Mouse (Mus musculus) MEL (cell line): ENCODE data around the gene Upf2. TPM values are rescaled to one million over a fixed set of nuclear protein-coding genes. Genes with fewer than 3 reads are reported as not detected.

Experiments
- DNase-seq: peaks from one replicate; pipeline ENCODE4 v3.0.0; 2011; ENCODE audit warnings: low read depth, low spot score
- H3K27ac ChIP-seq: 2 replicates; pipeline ENCODE4 v1.5.1; 2012; ENCODE audit warnings: low read depth, mild to moderate bottlenecking, control low read depth, low read length, moderate library complexity; ENCODE audit not compliant: control insufficient read depth
- H3K27me3 ChIP-seq, 2 experiments: fragments of 150-350 bp in 1 of 2; sonication (generic) in 1 of 2; 2 replicates each; pipeline ENCODE4 v1.6.1; 2012; ENCODE audit warnings: low read length in 2 of 2, mild to moderate bottlenecking in 2 of 2, improper control_type of control experiment in 1 of 2, moderate library complexity in 1 of 2; ENCODE audit not compliant: insufficient read depth in 2 of 2, control insufficient read depth in 1 of 2
- H3K36me3 ChIP-seq, 2 experiments: 2 replicates each; pipeline ENCODE4 v1.6.1; 2012 to 2014; ENCODE audit warnings: low read length in 2 of 2, improper control_type of control experiment in 1 of 2, inconsistent platforms in 1 of 2, mild to moderate bottlenecking in 1 of 2; ENCODE audit not compliant: insufficient read depth in 2 of 2, control insufficient read depth in 1 of 2
- H3K4me1 ChIP-seq, 2 experiments: fragments of 150-350 bp in 1 of 2; sonication (generic) in 1 of 2; 2 replicates each; pipeline ENCODE4 v1.6.1; 2012; ENCODE audit warnings: low read length in 2 of 2, improper control_type of control experiment in 1 of 2, mild to moderate bottlenecking in 1 of 2; ENCODE audit not compliant: insufficient read depth in 2 of 2, control insufficient read depth in 1 of 2
- H3K4me3 ChIP-seq, 2 experiments: fragments of 150-350 bp in 1 of 2; sonication (generic) in 1 of 2; 2 replicates each; pipeline ENCODE4 v1.5.1; 2012; ENCODE audit warnings: low read depth in 2 of 2, low read length in 2 of 2, mild to moderate bottlenecking in 2 of 2, moderate library complexity in 2 of 2, control low read depth in 1 of 2, improper control_type of control experiment in 1 of 2; ENCODE audit not compliant: control insufficient read depth in 1 of 2, insufficient read depth in 1 of 2
- H3K79me2 ChIP-seq: 2 replicates; pipeline ENCODE4 v1.6.1; 2012; ENCODE audit warnings: mild to moderate bottlenecking, low read length, moderate library complexity; ENCODE audit not compliant: control insufficient read depth, poor library complexity, insufficient read depth
- H3K9ac ChIP-seq: 2 replicates; pipeline ENCODE4 v1.6.1; 2012; ENCODE audit warnings: low read depth, mild to moderate bottlenecking, control low read depth, low read length, moderate library complexity; ENCODE audit not compliant: control insufficient read depth, poor library complexity, severe bottlenecking
- H3K9me3 ChIP-seq: fragments of 150-350 bp; sonication (generic); replicated peaks from 2 replicates; pipeline ENCODE4 v1.6.1; 2012; ENCODE audit warnings: mild to moderate bottlenecking, low read length, improper control_type of control experiment, moderate library complexity; ENCODE audit not compliant: insufficient read depth
- CTCF ChIP-seq, 3 experiments: IDR thresholded peaks in 2 of 3; conservative IDR thresholded peaks in 1 of 3; 2 replicates each; pipeline ENCODE4 v1.5.1; 2011 to 2012; ENCODE audit warnings: low read length in 3 of 3, low read depth in 2 of 3, mild to moderate bottlenecking in 2 of 3, improper control_type of control experiment in 1 of 3, inconsistent platforms in 1 of 3, mixed read lengths in 1 of 3, moderate library complexity in 1 of 3; ENCODE audit not compliant: control insufficient read depth in 1 of 3, insufficient read depth in 1 of 3, poor library complexity in 1 of 3, severe bottlenecking in 1 of 3
- E2F4 ChIP-seq: IDR thresholded peaks from 2 replicates; pipeline ENCODE4 v1.6.1; 2011; ENCODE audit warnings: low read depth, low read length, improper control_type of control experiment, borderline replicate concordance
- EP300 ChIP-seq, 2 experiments: IDR thresholded peaks; 2 replicates each; pipeline ENCODE4 v1.6.1; 2011; ENCODE audit warnings: improper control_type of control experiment in 2 of 2, low read length in 2 of 2, low read depth in 1 of 2, mild to moderate bottlenecking in 1 of 2
- GABPA ChIP-seq: IDR thresholded peaks from 2 replicates; pipeline ENCODE4 v1.6.1; 2012; ENCODE audit warnings: low read depth, mild to moderate bottlenecking, inconsistent platforms, low read length, improper control_type of control experiment, moderate library complexity
- JUND ChIP-seq: IDR thresholded peaks from 2 replicates; pipeline ENCODE4 v1.6.1; 2011; ENCODE audit warnings: low read depth, mild to moderate bottlenecking, improper control_type of control experiment, low read length
- MAFK ChIP-seq: IDR thresholded peaks from 2 replicates; pipeline ENCODE4 v1.6.1; 2011; ENCODE audit warnings: low read depth, mild to moderate bottlenecking, low read length, improper control_type of control experiment, borderline replicate concordance
- MAX ChIP-seq: IDR thresholded peaks from 2 replicates; pipeline ENCODE4 v1.6.1; 2011; ENCODE audit warnings: low read length, improper control_type of control experiment
- MEF2A ChIP-seq: IDR thresholded peaks from 2 replicates; pipeline ENCODE4 v1.6.1; 2014; ENCODE audit warnings: low read depth, mild to moderate bottlenecking, inconsistent platforms, low read length, improper control_type of control experiment; ENCODE audit not compliant: poor library complexity, insufficient replicate concordance, severe bottlenecking; ENCODE audit errors: extremely low read depth
- MXI1 ChIP-seq: IDR thresholded peaks from 2 replicates; pipeline ENCODE4 v1.6.1; 2011; ENCODE audit warnings: mild to moderate bottlenecking, low read depth, low read length, improper control_type of control experiment
- MYB ChIP-seq: IDR thresholded peaks from 2 replicates; pipeline ENCODE4 v1.6.1; 2011; ENCODE audit warnings: mild to moderate bottlenecking, low read depth, low read length, improper control_type of control experiment
- NRF1 ChIP-seq: IDR thresholded peaks from 2 replicates; pipeline ENCODE4 v1.6.1; 2014; ENCODE audit warnings: low read depth, mild to moderate bottlenecking, inconsistent platforms, low read length, improper control_type of control experiment, moderate library complexity; ENCODE audit not compliant: poor library complexity, insufficient read depth, severe bottlenecking
- POLR2A ChIP-seq, 2 experiments: IDR thresholded peaks; 2 replicates each; pipeline ENCODE4 v1.6.1; 2011 to 2012; ENCODE audit warnings: low read length in 2 of 2, mild to moderate bottlenecking in 2 of 2, control low read depth in 1 of 2, improper control_type of control experiment in 1 of 2, low read depth in 1 of 2, moderate library complexity in 1 of 2; ENCODE audit not compliant: control insufficient read depth in 1 of 2, insufficient read depth in 1 of 2, poor library complexity in 1 of 2
- POLR2AphosphoS5 ChIP-seq: IDR thresholded peaks from 2 replicates; pipeline ENCODE4 v1.6.1; 2012; ENCODE audit warnings: low read depth, borderline replicate concordance, mild to moderate bottlenecking, inconsistent platforms, low read length, moderate library complexity, mixed read lengths
- RCOR1 ChIP-seq: IDR thresholded peaks from 2 replicates; pipeline ENCODE4 v1.6.1; 2012; ENCODE audit warnings: low read depth, mild to moderate bottlenecking, inconsistent platforms, low read length, improper control_type of control experiment
- SIN3A ChIP-seq: IDR thresholded peaks from 2 replicates; pipeline ENCODE4 v1.6.1; 2012; ENCODE audit warnings: low read length, improper control_type of control experiment, inconsistent platforms
- TAL1 ChIP-seq: IDR thresholded peaks from 2 replicates; pipeline ENCODE4 v1.6.1; 2012; ENCODE audit warnings: mild to moderate bottlenecking, inconsistent platforms, low read length, moderate library complexity, mixed read lengths
- TCF12 ChIP-seq: IDR thresholded peaks from 2 replicates; pipeline ENCODE4 v1.6.1; 2014; ENCODE audit warnings: low read depth, mild to moderate bottlenecking, inconsistent platforms, low read length, improper control_type of control experiment, moderate library complexity
- UBTF ChIP-seq: IDR thresholded peaks from 2 replicates; pipeline ENCODE4 v1.6.1; 2012; ENCODE audit warnings: low read depth, mild to moderate bottlenecking, inconsistent platforms, low read length, improper control_type of control experiment, moderate library complexity, borderline replicate concordance; ENCODE audit not compliant: insufficient read depth
- polyA plus RNA-seq, 2 experiments: library from polyadenylated mRNA; stranded (reverse) in 1 of 2; unstranded in 1 of 2; fragments of >175 nt in 1 of 2; fragments of >200 nt in 1 of 2; gene quantifications; 2 replicates each; pipeline versions ENCODE4 v1.2.1 to v1.2.4; 2012; ENCODE audit warnings: low replicate concordance in 2 of 2, low read depth in 1 of 2; ENCODE audit not compliant: insufficient read length in 2 of 2, insufficient read depth in 1 of 2, missing spikeins in 1 of 2
- total RNA-seq: library from RNA; depleted of rRNA; stranded (reverse); fragments of 300-350 nt; gene quantifications from 2 replicates; pipeline ENCODE4 v1.2.3, GENCODE M21; 2012

Upf2 gene
- total and polyA plus RNA-seq, 3 experiments: 15.3 to 30.9 TPM; not detected in 1

DNA sequence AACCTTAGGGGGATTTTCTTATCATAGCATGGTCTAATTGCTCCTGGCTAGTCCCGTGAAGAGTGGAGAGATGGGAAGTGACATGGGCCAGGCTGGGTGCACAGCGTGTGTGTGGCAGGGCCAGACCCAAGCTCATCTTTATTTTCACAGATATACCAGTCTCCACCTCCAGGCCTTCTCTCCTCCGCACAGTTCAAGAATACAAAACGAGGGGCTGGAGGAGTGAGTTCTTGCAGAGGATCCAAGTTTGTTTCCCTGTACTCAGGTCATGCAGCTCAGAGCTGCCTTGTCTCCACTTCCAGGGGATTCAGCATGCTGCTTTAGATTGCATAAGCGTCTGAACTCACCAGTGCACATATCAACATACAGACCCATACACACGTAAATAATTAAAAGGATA is 131.3 kb downstream of the Upf2 start:
- TF ChIP-seq CTCF (IDR thresholded peaks at IDR 0.05 in 2 of 3, conservative IDR thresholded peaks at IDR 0.05 in 1 of 3; ENCODE audit: control insufficient read depth in 1 of 3, insufficient read depth in 1 of 3, low read depth in 2 of 3, low read length in 3 of 3, poor library complexity in 1 of 3, severe bottlenecking in 1 of 3) (no peak), POLR2AphosphoS5 (no peak)
- TF ChIP-seq, all 39 proteins: peak for 0
- H3K79me2 ChIP-seq: no peaks in the 10 kb centered on the region
- no peaks in the 10 kb centered on the region for H3K4me1 ChIP-seq
- H3K9ac ChIP-seq: no peak overlapping the region
- H3K27me3 ChIP-seq: no peaks in the 10 kb centered on the region; a peak in 1 of 4 replicates
- H3K27ac ChIP-seq: no peak overlapping the region
- no peak for DNase-seq
- H3K9me3 ChIP-seq: no peaks in the 10 kb centered on the region
- H3K36me3 ChIP-seq: no peaks in the 10 kb centered on the region
- no peak overlapping the region for H3K4me3 ChIP-seq

DNA sequence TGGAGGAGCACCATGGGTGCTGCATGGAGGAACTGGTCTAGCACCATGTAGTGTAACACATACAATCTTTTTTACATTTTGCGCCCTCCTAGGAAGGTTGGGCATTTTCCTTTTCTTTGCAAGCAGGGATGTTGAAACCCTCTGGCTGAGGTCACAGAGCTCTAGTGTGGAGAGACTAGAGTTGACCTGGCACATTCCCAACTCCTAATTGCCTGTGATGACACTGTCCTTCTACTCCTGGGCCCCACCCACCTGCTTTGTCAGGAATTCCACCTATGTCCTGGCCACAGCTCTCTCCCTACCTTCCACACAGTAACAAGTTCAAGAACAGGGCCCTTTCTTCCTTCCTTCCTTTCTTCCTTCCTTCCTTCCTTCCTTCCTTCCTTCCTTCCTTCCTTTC is 132.4 kb downstream of the Upf2 start:
- TF ChIP-seq POLR2A (IDR thresholded peaks at IDR 0.05; ENCODE audit: control insufficient read depth in 1 of 2, insufficient read depth in 1 of 2, low read depth in 1 of 2, low read length in 2 of 2, poor library complexity in 1 of 2): no peak
- Histone ChIP-seq H3K79me2 (no peaks in the 10 kb centered on the region), H3K27ac (no peak overlapping the region), H3K4me1 (no peaks in the 10 kb centered on the region), H3K4me3 (no peak overlapping the region), H3K9me3 (no peaks in the 10 kb centered on the region), H3K36me3 (no peaks in the 10 kb centered on the region), H3K27me3 (no peaks in the 10 kb centered on the region; a peak in 1 of 4 replicates), H3K9ac (no peak overlapping the region)
- DNase-seq: no peak

DNA sequence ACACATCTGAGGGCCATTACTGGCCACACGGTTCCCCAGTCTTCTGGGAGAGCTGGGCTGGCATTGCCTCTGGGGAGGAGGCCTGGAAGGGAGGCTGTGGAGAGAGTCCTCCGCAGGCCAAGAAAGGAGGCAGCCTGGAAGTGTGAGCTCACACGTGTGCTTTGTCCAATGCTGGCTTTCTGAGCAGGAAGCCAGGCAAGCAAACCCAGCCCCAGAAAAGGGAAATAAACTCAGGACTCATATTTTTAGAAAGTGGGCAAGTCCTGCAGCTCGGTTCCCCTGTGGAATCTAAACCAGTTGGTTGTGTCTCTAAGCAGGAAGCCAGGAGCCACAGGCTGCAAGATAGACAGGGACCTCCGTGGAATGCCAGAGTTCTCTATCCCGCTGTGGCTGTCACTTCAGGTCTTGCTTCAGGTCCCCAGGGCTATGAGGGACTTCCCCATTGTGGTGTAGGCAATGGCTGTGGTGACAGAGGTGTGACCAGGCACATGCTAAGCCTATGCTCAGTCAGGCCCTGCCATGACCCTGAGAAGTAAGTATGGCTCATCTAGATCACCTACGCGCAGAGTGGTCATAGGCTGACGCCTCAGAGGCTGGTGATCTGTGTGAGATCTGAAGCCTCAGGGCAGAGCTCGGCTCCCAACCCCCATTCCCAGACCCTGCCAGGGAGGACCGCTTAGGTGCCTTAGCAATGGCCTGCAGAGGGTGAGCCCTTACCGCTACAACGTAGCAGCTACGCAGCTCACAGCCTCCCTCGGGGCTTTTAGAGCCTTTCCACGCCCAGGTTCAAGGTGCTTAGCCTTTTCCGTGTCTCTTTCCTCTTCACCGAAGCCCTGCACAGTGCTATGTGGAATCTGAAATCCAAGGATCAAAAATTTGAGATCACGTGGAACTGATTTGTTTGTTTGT is 134.6 kb downstream of the Upf2 start:
- no peaks in the 10 kb centered on the region for H3K9me3 ChIP-seq
- H3K27me3 ChIP-seq: no peaks in the 10 kb centered on the region; a peak in 1 of 4 replicates
- no peaks in the 10 kb centered on the region for H3K36me3 ChIP-seq
- no peak overlapping the region for H3K9ac ChIP-seq
- H3K4me3 ChIP-seq: no peak overlapping the region
- H3K27ac ChIP-seq: no peak overlapping the region
- DNase-seq: no peak
- no peaks in the 10 kb centered on the region for H3K4me1 ChIP-seq
- H3K79me2 ChIP-seq: no peaks in the 10 kb centered on the region
- TF ChIP-seq JUND (no peak), MYB (no peak), GABPA (no peak), E2F4 (no peak), MAFK (no peak), POLR2AphosphoS5 (no peak), MAX (no peak), UBTF (no peak), POLR2A (IDR thresholded peaks at IDR 0.05; ENCODE audit: control insufficient read depth in 1 of 2, insufficient read depth in 1 of 2, low read depth in 1 of 2, low read length in 2 of 2, poor library complexity in 1 of 2) (no peak), MEF2A (no peak), TCF12 (no peak), NRF1 (no peak), MXI1 (no peak), SIN3A (no peak), TAL1 (no peak), EP300 (IDR thresholded peaks at IDR 0.05; ENCODE audit: low read depth in 1 of 2, low read length in 2 of 2) (no peak), RCOR1 (no peak)
